Mouse (Mus musculus) ES-Bruce4 (cell line): ENCODE data around the gene Grrp1. TPM values are rescaled to one million over a fixed set of nuclear protein-coding genes. Genes with fewer than 3 reads are reported as not detected.

ENCODE experiments used
- H3K27ac ChIP-seq: 2 replicates; pipeline ENCODE4 v1.5.1; 2012; ENCODE audit warnings: low read length, inconsistent platforms; ENCODE audit not compliant: insufficient read depth
- H3K27me3 ChIP-seq: 2 replicates; pipeline ENCODE4 v1.6.1; 2012; ENCODE audit warnings: mild to moderate bottlenecking, low read length, inconsistent platforms; ENCODE audit not compliant: control insufficient read depth, poor library complexity, insufficient read depth, severe bottlenecking
- H3K36me3 ChIP-seq: 2 replicates; pipeline ENCODE4 v1.6.1; 2012; ENCODE audit warnings: inconsistent platforms, mild to moderate bottlenecking, low read length, moderate library complexity; ENCODE audit not compliant: control insufficient read depth, poor library complexity, insufficient read depth, severe bottlenecking
- H3K4me1 ChIP-seq: one replicate; pipeline ENCODE4 v1.8.1; 2011; ENCODE audit warnings: low read length; ENCODE audit not compliant: control insufficient read depth, insufficient read depth
- H3K4me3 ChIP-seq: 2 replicates; pipeline ENCODE4 v1.5.1; 2011; ENCODE audit warnings: low read depth, mild to moderate bottlenecking, low read length
- H3K9ac ChIP-seq: 2 replicates; pipeline ENCODE4 v1.6.1; 2012; ENCODE audit warnings: low read depth, mild to moderate bottlenecking, inconsistent platforms; ENCODE audit not compliant: poor library complexity, severe bottlenecking
- H3K9me3 ChIP-seq: replicated peaks from 2 replicates; pipeline ENCODE4 v1.6.1; 2012; ENCODE audit warnings: mild to moderate bottlenecking, low read length, inconsistent platforms; ENCODE audit not compliant: control insufficient read depth, poor library complexity, insufficient read depth, severe bottlenecking
- CTCF ChIP-seq: IDR thresholded peaks from one replicate; pipeline ENCODE4 v1.8.1; 2011; ENCODE audit warnings: low read depth, low read length
- EP300 ChIP-seq: IDR thresholded peaks from 2 replicates; pipeline ENCODE4 v1.6.1; 2011; ENCODE audit warnings: low read depth, low read length; ENCODE audit not compliant: insufficient read depth
- POLR2A ChIP-seq: IDR thresholded peaks from one replicate; pipeline ENCODE4 v1.8.1; 2011; ENCODE audit warnings: low read length; ENCODE audit not compliant: insufficient read depth
- polyA plus RNA-seq: library from polyadenylated mRNA; stranded (reverse); fragments of >200 nt; gene quantifications from 2 replicates; pipeline ENCODE4 v1.2.4, GENCODE M21; 2011; ENCODE audit warnings: low read depth; ENCODE audit not compliant: missing spikeins, insufficient read depth, insufficient read length

Gene Grrp1
- polyA plus RNA-seq, 1 experiment = not detected

- Histone ChIP-seq H3K27ac (no peak overlapping the region), H3K9me3 (no peaks in the 10 kb centered on the region), H3K27me3 (peaks cover 9% of the 10 kb centered on the region), H3K4me1 (peaks cover 11% of the 10 kb centered on the region), H3K36me3 (no peaks in the 10 kb centered on the region), H3K9ac (no peak overlapping the region), H3K4me3 (no peak overlapping the region)
- TF ChIP-seq EP300 (no peak), CTCF (no peak), POLR2A (no peak)
These were observed 790 bp downstream of the Grrp1 start for GRCm38 (mm10) chr4:134252911-134253721.

DNA sequence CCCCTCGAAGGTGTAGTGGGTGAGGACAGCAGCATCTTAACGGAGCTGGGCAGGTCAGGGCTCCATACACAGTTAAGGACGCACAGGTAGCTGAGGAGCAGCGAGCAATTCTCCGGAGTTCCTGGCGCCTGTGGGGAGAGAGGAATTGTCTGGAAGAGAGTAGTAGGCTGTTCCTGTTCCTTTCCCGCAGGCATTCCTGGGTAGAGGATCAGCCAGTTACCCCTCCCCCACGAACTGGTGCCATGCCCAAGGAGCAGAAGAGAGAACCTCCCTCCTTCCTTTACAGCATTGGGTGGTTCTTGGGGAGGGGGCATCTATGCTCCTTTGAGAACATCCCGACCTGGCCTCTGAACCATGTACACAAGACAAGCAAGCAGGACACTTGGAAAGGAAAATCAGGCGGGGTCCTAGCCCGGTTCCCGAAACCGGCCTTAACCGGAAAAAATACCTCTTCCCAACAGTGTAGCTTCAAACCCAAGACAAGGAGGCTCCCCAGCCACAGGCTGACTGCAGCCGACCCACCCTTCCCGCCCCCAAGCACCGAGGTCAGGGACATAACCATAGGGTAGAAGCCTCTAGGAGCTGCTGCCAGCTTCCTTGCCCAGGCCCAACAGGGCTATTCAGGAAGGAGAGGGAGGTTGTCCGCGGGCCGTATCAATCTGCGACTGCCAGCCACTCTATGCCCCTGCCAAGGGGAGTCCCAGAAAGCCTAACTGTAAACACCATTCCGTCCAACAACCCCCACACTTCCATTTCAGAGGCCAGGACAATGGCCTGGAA lies 1.6 kb downstream of the Grrp1 start:
- Histone ChIP-seq H3K9me3 (no peaks in the 10 kb centered on the region), H3K27me3 (peaks cover 9% of the 10 kb centered on the region), H3K4me1 (peaks cover 8% of the 10 kb centered on the region), H3K9ac (no peak overlapping the region), H3K27ac (no peak overlapping the region), H3K4me3 (peak overlapping the region; percentile 54; the same call in 1 of the 2 replicates), H3K36me3 (no peaks in the 10 kb centered on the region)
- TF ChIP-seq POLR2A (no peak), CTCF (no peak), EP300 (no peak)

DNA sequence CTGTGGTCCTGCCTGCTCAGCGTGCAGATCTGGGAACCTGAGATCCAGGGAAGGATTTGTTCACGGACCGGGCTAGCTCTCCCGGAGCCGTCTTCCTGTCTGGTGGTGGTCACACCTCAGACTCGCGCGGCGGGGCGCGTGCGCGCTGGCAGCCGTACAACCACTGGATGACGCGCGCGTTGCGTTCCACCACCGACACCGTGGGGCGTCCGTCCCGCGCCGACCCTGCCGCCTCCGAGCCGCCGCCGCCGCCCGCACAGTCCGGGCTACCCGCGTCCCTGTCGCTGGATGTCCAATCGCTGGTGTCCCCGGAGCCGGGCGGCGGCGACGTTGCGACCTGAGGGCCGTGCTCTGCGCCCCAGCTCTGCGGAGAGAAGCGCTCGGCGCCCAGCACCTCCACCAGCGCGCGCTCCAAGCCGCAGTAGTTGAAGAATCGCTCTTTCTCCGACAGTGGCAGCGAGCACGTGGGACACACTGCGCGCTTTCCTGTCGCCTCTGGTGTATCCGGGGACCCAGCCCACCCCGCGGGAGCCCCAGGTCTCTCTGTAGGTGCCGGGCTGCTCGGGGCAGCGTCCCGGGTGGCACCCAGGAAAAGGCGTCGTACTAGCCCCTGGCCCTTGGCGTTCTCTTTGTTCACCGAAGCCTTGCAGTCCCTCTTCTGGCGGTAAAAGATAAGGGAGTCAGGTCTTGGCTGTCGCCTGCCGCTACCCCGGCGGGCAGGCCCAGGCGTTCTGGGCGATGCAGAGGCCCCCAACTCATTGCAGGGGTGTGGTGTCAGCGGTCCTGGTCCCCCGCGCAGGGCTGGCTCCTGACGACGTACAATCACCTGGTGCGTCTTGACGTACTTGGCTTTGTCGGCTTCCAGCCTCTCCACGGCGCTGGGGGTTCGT lies 2.4 kb downstream of the Grrp1 start:
- TF ChIP-seq POLR2A (no peak), EP300 (no peak), CTCF (no peak)
- Histone ChIP-seq H3K27me3 (peaks cover 9% of the 10 kb centered on the region), H3K4me1 (peaks cover 8% of the 10 kb centered on the region), H3K36me3 (no peaks in the 10 kb centered on the region), H3K27ac (no peak overlapping the region), H3K9me3 (no peaks in the 10 kb centered on the region), H3K9ac (peak overlapping the region; percentile 62), H3K4me3 (peak overlapping the region; percentile 54)

DNA sequence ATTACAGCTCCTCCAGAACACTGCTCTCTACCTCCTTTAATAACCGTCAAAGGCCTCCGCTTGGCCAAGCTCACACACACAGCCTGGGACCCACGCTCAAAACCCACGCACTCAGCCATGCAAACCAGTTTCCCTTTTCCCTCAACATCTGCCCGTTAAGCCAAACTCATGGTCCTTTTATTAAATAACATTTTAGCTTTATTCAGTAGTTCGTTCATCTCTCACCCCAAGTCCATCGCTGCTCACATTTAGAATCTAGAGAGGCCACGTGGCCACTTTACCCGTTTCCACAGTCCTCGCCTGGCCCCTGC lies 3.0 kb downstream of the Grrp1 start:
- H3K27ac ChIP-seq = no peak overlapping the region
- peak overlapping the region; percentile 54 for H3K4me3 ChIP-seq
- TF ChIP-seq CTCF = no peak
- TF ChIP-seq POLR2A = no peak
- peaks cover 6% of the 10 kb centered on the region for H3K4me1 ChIP-seq
- H3K9me3 ChIP-seq = no peaks in the 10 kb centered on the region
- H3K36me3 ChIP-seq = no peaks in the 10 kb centered on the region
- H3K9ac ChIP-seq = peak overlapping the region; percentile 62
- peaks cover 9% of the 10 kb centered on the region for H3K27me3 ChIP-seq

GRCm38 (mm10) chr4:134250116-134250929 lies 3.6 kb downstream of the Grrp1 start:
- TF ChIP-seq POLR2A (no peak), CTCF (no peak), EP300 (no peak)
- H3K36me3 ChIP-seq = no peaks in the 10 kb centered on the region
- H3K4me3 ChIP-seq = peak overlapping the region; percentile 56
- H3K9ac ChIP-seq = peak overlapping the region; percentile 67
- H3K4me1 ChIP-seq = peaks cover 5% of the 10 kb centered on the region
- no peaks in the 10 kb centered on the region for H3K9me3 ChIP-seq
- no peak overlapping the region for H3K27ac ChIP-seq
- peaks cover 9% of the 10 kb centered on the region for H3K27me3 ChIP-seq
